Mouse (Mus musculus) effector memory CD4-positive, alpha-beta T cell, adult 7 months (primary cell): ENCODE data around the gene Rdh19. TPM values are rescaled to one million over a fixed set of nuclear protein-coding genes. Genes with fewer than 3 reads are reported as not detected.

ENCODE experiments used
- polyA plus RNA-seq: library from polyadenylated mRNA; unstranded; fragments of 100-300 nt; shearing (Covaris generic); gene quantifications from one replicate; pipeline ENCODE4 v1.2.1, GENCODE M21; 2017

The Rdh19 gene
- not detected for polyA plus RNA-seq

DNA sequence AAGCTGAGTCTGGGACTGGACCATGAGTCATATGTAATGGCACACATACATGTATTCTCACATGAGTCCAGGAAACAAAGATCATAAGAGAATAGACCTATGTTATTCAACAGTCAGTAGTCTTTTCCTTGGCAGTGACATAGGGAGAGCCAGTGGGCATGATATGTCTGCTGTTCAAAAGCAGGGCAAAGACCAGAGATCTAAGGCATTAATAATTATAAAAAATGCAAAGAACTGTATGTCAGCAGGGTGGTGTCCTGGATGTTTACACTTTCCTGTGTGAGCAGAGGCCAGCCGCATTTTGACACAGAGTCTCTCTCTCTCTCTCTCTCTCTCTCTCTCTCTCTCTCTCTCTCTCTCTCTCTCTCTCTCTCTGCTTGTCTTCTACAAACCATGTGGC lies at the start of gene Rdh19:
Gene Rdh19 (plus strand): TSS at position 301 of the 400 bp plus-strand sequence.

DNA sequence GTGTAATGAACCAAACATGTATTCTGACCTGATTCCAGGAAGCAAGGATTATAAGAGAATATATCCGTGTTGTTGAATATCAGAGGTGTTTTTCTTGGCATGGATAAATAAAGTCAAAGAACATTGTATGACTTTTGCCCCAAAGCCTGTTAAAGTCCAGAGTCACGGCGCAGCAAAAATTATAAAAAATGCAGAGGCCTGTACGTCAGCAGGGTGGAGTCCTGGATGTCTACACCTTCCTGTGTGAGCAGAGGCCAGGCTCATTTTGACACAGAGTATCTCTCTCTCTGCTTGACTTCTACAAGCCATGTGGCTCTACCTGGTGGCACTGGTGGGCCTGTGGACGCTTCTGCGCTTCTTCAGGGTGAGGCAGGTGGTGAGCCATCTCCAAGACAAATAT lies 48.8 kb upstream of the Rdh19 start, which contains the start of gene Rdh16:
Gene Rdh16 (plus strand): TSS at position 262 of the 400 bp plus-strand sequence.

DNA sequence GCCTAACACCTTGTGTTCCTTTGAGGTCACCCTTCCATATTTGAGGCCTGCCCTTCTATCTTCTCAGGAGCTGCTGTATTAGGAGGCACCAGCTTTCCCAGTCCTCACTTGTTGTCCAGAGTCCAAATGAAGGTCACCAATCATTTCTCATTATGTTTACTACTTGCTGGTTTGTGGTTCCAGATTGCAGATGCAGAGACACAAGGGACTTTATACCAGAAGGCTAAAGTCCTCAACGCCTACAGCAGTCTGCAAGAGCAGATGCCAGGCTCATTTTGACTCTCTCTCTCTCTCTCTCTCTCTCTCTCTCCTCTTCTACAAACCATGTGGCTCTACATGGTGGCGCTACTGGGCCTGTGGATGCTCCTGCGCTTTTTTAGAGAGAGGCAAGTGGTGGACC lies 16.5 kb downstream of the Rdh19 start, which contains the start of gene Rdh16f2:
Gene Rdh16f2 (plus strand): TSS at position 243 of the 400 bp plus-strand sequence.

DNA sequence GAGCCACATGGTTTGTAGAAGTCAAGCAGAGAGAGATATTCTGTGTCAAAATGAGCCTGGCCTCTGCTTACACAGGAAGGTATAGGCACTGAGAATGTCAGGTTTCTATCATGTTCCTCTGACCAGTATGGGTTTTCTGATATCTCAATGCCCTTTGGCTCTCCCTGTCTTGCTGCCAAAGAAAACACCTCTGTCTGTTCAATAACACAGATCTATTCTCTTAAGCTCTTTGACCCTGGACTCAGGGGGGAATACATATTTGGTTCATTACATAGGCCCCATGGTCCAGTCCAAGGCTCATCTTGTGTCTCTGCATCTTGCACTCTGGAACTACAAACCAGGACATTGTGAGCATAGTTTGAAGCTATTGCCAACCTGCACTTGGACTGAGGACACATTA lies 38.9 kb downstream of the Rdh19 start, which contains the start of gene Rdh7:
Gene Rdh7 (minus strand): TSS at position 213 of the 400 bp plus-strand sequence.

DNA sequence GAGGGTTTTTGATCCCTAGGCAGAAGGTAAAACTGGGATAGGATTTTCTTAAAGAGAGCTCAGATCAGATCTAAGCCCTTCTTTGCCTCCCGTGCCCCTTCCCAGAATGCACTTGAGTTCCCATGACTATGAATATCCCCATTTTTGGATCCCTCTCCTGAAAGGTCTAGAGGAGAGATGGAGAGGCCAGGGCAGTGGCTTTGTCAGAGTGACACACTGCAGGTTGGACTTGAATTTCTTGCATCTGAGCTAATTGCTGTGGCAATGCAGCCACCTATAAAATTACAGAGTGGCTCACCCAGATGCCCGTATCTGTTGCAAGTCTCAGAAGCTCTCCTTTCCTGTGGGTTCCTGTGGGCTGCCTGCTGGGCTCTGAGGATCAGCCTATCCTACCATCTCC lies 48.5 kb downstream of the Rdh19 start, which contains the start of gene Sdr9c7:
Gene Sdr9c7 (plus strand): TSS at position 301 of the 400 bp plus-strand sequence.

Other genes starting within 250 kb of the Rdh19 start
- 1.8 TPM for gene Lrp1, start 228.8 kb upstream of the Rdh19 start, polyA plus RNA-seq
- 259 TPM for gene Stat6, start 206.9 kb upstream of the Rdh19 start, polyA plus RNA-seq
- 9.7 TPM for gene Nemp1, start 183.0 kb upstream of the Rdh19 start, polyA plus RNA-seq
- gene Nab2, start 181.4 kb upstream of the Rdh19 start, polyA plus RNA-seq, result 29.2 TPM
- 0.40 TPM for gene Myo1a, start 144.8 kb upstream of the Rdh19 start, polyA plus RNA-seq
- not detected for gene Tac2, start 125.5 kb upstream of the Rdh19 start, polyA plus RNA-seq
- 0.44 TPM for gene Zbtb39, start 110.4 kb upstream of the Rdh19 start, polyA plus RNA-seq
- not detected for gene Gpr182, start 98.2 kb upstream of the Rdh19 start, polyA plus RNA-seq
- gene Rdh1, start 90.2 kb upstream of the Rdh19 start, polyA plus RNA-seq, result 0.18 TPM
- gene Rdh16f1, start 90.1 kb upstream of the Rdh19 start, polyA plus RNA-seq, result not detected
- gene Rdh9, start 73.5 kb upstream of the Rdh19 start, polyA plus RNA-seq, result 0.57 TPM
- gene Rdh16, start 48.8 kb upstream of the Rdh19 start, polyA plus RNA-seq, result 0.26 TPM
- not detected for gene Rdh16f2, start 16.5 kb downstream of the Rdh19 start, polyA plus RNA-seq
- gene Rdh7, start 38.9 kb downstream of the Rdh19 start, polyA plus RNA-seq, result 0.40 TPM
- not detected for gene Sdr9c7, start 48.6 kb downstream of the Rdh19 start, polyA plus RNA-seq
- gene Hsd17b6, start 157.7 kb downstream of the Rdh19 start, polyA plus RNA-seq, result not detected
- gene Prim1, start 165.2 kb downstream of the Rdh19 start, polyA plus RNA-seq, result 16.9 TPM
- 411 TPM for gene Naca, start 185.6 kb downstream of the Rdh19 start, polyA plus RNA-seq
- 185 TPM for gene Ptges3, start 209.0 kb downstream of the Rdh19 start, polyA plus RNA-seq
- 1,063 TPM for gene Atp5b, start 233.3 kb downstream of the Rdh19 start, polyA plus RNA-seq
- gene Baz2a, start 241.6 kb downstream of the Rdh19 start, polyA plus RNA-seq, result 47.7 TPM